Mouse (Mus musculus): Measurements from ENCODE around the gene Calcrl.
"Not testable (repeated sequence)": the region's sequence is repeated elsewhere in the genome, so short reads cannot be mapped to it uniquely, and the experiment has no call there.

Calcrl gene

GRCm38 (mm10) chr2:84425138-84425537 lies at the start of gene Calcrl:
Gene Calcrl (minus strand): TSS chr2:84425411.
- peak; percentile 8 for DNase-seq

DNA sequence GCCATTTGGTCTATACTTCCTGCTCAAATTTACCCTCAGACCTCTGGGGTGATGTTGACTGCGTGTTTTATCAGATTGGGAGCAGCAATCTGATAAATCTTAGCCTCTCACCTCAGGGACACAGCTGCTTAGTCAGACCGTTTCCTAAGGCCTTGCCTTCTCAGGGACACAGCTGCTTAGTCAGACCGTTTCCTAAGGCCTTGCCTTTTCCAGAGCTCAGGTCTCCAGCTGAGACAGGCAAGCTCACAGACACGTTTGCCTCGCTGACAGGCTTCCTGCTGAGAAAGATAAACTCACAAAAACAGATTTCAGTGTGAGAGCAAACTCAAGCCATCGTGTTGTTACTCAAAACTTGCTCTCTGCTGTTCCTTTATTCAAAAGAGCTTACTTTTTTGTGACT lies 49.4 kb upstream of the Calcrl start:
- DNase-seq, result no peak

DNA sequence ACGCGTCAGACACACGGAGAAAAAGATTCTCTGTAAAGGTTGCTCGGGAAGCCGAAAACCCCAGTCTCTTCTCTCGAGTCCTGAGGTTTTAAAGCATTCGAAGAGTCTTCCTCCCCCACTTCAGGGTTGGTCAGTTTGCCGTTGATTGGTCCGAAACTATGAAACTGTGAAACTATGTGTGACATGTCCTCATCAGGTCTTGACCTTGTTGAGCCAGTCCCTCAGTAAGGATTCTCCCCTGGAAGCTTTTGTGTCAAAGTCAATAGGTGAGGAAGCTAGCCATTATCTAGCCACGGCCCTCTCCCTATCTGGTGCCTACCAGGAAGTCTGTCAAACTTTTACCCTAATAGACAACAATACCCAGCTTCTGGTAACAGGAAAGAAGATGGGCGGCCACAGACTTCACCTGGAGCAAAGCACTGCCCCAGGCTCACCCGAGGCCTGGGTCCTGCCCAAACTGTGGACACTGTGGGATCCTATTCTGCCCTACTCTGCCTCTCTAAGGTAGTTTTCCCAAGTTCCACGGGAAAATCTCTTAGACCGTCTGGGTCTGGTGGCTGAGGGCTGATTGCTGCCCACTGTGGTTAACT lies 48.8 kb upstream of the Calcrl start:
- DNase-seq, result no peak

DNA sequence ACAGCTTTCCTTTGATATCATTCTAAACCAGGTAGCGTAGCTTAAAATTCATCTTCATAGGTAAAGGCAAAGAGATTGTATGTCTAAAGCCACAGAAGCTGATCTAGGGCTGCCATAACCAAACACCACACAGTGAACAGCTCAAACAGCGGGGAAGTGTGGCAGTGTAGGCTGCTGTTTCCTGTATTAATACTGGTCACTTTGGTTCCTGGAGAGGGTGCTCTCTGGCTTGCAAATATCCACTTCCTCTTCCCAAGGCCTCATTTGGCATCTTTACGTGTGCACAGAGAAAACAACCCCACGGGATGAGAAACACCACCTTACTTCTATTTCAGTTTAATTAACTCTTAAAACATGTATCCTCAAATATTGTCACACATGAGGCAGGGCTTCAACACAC lies 42.2 kb upstream of the Calcrl start:
- no peak for DNase-seq

- no peak for DNase-seq
These were observed 39.7 kb upstream of the Calcrl start for GRCm38 (mm10) chr2:84464956-84465355.

GRCm38 (mm10) chr2:84462411-84462810 lies 37.2 kb upstream of the Calcrl start:
- peak; percentile 27 for DNase-seq

DNA sequence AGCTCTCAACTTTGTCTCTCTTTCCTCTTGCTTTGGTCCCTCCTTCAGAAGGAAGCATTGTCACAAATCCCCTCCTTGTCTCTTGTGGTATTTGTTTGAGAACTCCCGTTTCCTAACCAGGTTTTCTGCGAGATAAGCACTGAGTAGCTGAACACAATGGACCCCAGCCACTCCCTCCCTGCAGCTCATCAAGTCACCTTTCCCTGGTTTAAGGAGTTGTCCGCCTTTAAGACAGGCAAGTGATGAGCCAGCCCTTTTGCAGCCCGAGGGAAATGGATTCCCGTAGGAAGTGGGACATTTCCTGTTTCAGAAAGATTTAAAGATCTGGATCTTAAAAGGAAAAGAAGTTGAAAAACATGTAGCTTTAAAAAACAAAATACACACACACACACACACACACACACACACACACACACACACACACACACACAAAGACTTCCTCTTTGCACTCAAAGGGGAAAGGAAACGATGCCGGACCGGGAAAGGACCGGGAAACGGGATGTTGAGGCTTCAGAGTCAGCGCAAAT lies 34.5 kb upstream of the Calcrl start:
- DNase-seq, result no peak

DNA sequence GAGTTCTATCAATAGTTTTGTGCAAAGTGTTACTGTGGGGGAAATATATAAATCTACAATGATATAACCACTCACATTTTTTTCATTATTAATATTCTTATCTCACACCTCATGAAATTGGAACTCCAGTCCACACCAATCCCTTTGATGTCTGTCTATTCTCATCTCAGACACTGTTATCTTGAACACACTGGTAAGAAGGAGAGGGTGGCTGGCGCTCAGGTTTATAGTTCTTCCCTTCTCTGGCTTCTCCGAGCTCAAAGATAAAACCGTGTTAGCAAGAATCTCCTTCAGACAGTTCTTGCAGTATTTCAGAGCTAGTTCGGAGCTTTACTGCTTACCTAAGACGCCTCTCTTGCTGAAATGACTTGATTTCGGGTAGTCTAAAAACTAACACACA lies 32.0 kb upstream of the Calcrl start:
- DNase-seq, result no peak

DNA sequence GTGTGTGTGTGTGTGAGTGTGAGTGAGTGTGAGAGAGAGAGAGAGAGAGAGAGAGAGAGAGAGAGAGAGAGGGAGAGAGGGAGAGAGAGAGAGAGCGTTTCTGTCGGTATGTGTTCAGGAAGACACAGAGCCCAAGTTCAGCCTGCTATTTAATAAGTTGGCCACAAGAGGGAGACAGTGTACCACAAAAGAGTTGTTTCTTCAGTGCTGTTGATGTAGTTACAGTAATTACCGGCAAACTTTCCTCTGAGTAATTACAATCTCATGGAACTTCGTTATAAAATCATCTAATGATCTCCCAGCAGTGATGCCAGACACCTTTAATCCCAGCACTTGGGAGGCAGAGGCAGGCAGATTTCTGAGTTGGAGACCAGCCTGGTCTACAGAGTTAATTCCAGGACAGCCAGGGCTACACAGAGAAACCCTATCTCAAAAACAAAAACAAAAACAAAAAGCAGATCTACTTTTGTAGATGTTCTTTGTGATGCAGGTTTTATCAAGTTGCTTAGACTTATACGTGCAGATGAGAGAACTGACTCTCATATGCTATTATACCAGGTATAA lies 30.1 kb upstream of the Calcrl start:
- no peak for DNase-seq

DNA sequence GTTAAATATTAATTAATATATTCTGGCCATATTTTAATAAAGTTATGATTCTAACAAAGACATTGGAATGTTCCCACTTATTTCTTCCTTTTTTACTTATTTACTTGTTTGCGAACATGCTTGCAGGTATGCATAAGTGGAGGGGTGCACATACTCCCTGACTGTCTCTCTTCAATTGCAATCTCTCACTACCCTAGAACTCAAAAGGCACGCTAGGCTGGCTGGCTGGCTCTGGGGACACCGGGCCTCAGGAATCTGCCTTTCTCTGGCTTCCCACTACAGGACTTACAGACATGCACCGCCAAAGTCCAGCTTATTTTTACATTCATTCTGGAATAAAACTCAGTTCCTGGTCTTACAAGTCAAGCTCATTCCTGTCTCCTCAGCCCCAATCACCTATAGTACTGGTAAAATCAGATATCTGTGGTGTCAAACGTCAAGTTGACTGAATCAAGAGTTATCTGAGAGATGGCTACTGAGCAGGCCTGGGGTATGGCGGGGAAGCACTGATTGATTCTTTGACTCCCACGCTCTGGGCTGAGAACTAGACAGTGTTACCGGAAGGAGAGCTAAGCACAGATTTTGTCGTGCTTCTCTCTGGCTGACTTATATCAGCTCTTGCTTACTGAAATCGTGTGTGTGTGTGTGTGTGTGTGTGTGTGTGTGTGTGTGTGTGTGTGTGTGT lies 29.5 kb upstream of the Calcrl start:
- DNase-seq, result no peak

- no peak for DNase-seq
These were observed 28.8 kb upstream of the Calcrl start for GRCm38 (mm10) chr2:84454051-84454450.

GRCm38 (mm10) chr2:84445499-84445898 lies 20.3 kb upstream of the Calcrl start:
- no peak for DNase-seq

- no peak for DNase-seq
These were observed 16.7 kb upstream of the Calcrl start for GRCm38 (mm10) chr2:84441940-84442339.

DNA sequence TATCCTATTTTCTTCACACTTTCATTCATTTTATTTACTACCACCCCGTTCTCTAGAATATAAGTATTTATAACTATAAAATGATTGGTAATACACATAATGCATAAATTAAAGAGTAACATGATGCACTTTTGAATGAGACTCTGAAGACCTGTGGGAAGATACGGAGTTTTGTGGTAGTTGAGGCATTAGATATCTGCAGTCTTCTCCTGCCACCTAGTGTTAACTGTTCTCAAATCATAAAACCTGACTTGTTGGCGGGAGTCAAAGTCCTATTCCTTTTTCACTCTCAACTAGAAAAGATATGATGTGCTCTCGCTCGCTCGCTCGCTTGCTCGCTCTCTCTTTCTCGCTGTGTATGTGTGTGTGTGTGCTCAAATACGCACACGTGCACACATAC lies 4.5 kb upstream of the Calcrl start:
- DNase-seq, result no peak

GRCm38 (mm10) chr2:84428836-84429235 lies 3.6 kb upstream of the Calcrl start:
- DNase-seq, result no peak

GRCm38 (mm10) chr2:84426531-84426930 lies 1.3 kb upstream of the Calcrl start:
- no peak for DNase-seq

DNA sequence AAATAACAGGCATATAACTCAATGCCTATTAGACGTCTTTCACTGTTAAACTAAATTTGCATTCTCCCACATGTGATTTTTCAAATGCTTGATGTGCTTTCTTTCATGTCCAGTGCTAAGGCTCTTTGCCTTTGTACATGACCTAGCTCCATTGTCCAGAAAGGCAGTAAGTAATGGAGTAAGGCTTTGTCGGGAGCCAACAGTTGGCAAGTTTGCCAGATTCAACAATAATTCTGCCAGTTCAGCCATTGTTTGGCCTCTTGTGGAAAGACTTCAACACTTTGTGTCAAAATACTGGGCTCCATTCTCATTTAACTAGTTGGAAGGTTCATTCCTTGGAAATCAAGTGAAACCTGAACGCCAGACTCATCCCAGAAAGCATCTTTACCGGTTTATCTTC lies 8.7 kb downstream of the Calcrl start:
- DNase-seq, result no peak

GRCm38 (mm10) chr2:84409796-84410592 lies 15.2 kb downstream of the Calcrl start:
- no peak for DNase-seq

DNA sequence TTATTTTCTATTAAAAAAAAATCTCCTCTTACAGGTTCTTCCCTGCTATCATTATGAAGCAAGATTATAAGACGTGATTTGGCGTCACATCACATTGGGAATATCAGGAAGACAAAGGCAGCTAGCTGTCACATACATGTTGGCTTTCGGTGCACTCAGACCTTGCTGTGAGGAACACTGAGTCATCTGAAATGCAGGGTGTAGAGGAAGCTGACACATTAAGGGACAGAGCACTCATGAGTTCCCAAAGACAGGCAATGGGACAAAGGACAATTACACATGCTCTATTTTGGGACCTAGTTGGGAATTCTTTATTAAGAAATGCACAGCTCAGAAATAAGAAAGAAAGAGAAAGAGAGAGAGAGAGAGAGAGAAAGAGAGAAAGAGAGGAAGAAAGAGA lies 20.4 kb downstream of the Calcrl start:
- DNase-seq, result no peak

DNA sequence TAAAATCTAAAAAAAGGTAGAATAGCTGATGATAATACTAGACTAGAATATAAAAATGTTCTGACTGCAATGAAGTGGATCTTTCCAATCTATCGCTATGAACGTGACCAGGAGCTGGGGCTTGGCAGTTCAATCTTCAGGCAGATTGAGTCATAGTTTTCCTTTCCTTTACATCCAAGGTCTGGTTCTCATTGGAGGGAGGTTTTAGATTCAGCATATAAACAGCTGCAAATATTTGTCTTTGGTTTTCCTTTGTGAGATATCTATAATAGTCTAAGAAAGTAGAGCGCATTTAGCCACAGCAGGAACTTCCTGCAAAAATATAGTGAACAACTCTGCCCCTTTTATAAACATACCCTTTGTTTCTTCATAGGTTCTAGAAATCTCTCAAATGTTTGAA lies 22.5 kb downstream of the Calcrl start:
- DNase-seq, result no peak

- no peak for DNase-seq
These were observed 28.7 kb downstream of the Calcrl start for GRCm38 (mm10) chr2:84396557-84396956.

DNA sequence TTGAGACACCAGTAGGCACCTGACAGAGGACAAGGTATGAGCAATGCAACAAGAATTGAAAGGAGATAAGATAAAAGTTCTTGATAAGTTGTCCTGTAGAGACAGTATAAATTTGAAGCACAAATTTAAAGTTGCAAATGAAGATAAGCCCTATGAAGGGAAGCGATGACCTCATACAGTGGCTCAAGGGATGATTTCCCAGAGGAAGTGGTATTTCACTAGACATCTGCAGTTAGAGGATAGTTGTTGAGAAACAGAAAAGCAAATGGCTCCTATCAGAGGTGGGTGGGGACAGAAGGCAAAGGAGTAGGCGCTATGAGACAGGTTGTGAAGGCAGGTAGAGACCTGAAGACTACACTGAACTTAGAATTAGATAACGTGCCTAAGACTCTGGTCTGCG lies 32.0 kb downstream of the Calcrl start:
- DNase-seq, result no peak

DNA sequence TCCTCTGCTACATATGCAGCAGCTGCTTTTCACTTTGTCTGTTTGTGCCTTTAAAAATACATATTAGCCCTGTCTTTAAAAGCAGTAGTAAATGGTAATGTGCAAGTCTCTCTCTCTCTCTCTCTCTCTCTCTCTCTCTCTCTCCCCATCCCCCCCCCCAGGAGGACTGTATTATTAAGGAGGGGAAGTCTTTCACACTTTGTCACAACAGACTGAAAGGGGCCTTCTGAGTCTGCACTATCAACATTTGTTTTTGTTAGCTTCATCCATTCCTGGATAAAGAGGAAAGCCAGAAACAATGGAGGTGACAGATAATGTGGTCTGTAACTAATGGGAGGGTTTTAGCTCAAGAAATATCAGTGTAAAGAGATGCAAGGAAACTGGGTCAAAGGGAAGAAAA lies 36.1 kb downstream of the Calcrl start:
- no peak for DNase-seq

DNA sequence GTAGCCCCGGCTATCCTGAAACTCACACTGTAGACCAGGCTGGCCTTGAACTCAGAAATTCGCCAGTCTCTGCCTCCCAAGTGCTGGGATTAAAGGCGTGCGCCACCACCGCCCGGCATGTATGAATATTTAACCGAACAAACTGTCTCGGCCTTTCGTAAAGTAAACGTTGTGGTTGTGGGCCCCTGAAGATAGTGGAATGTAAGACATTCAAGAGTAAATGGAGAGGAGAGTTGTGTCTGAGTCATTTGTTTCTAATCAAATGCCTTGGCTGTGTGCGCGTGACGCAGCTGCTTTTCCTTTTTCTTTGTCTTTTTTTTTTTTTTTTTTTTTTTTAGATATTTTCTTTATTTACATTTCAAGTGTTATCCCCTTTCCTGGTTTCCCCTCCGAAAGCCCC lies 36.7 kb downstream of the Calcrl start:
- DNase-seq, result not testable (repeated sequence)

Measured in right cerebral cortex, postnatal 4 days (tissue).